Mouse (Mus musculus) thymus, postnatal 0 days (tissue): ENCODE data around the gene Atxn3. TPM values are rescaled to one million over a fixed set of nuclear protein-coding genes. Genes with fewer than 3 reads are reported as not detected.

Experiments used
- DNase-seq: peaks from one replicate; pipeline ENCODE4 v3.0.0-alpha.2; 2015; ENCODE audit warnings: low spot score
- polyA plus RNA-seq: library from polyadenylated mRNA; unstranded; fragments of >200 nt; fragmentation: Nextera tagmentation; extraction: Ambion mirVana; gene quantifications from 2 replicates; pipeline ENCODE4 v1.2.1, GENCODE M21; 2015

Gene Atxn3
- polyA plus RNA-seq, 1 experiment from 2014 or later = 18.5 TPM

DNA sequence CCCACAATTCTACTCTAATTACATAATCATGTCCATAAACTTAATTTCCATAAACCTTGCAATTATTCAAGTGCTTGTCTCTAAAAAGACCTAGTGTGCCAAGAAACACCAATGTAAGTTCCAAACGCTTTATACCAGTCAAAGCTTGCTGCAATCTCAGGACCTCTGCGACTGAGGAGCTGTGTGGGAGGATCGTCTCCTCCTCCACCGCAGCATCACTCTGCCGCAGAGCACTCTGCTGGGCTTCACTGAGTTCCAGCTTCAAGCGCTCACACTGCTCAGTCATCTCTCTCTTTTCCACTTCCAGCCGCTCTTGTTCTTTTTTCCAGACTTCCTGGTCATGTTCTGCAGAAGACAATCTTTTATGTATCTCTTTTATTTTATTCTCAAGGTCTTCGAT, 64.8 kb downstream of the Atxn3 start:
- DNase-seq = no peak

GRCm38 (mm10) chr12:101892832-101893231, 65.2 kb downstream of the Atxn3 start:
- no peak for DNase-seq

DNA sequence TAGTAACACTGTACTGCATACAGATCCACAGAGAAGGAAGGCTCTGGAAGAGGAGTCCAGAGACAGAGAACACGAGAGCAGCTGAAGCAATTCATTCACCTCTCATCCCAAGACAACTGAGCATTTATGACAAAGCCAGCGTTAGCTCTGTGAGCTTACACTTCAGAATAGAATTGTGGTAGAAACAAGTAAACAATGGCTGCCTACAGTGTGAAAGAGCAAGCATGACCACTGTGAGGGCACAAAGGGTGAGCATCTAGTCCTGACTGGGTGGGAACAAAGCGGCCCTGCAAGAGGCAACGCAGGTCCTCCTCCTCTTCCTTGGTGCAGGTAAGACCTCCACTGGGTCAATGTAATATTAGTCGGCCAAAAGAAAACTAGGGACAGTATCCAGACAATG, 67.0 kb downstream of the Atxn3 start:
- no peak for DNase-seq

DNA sequence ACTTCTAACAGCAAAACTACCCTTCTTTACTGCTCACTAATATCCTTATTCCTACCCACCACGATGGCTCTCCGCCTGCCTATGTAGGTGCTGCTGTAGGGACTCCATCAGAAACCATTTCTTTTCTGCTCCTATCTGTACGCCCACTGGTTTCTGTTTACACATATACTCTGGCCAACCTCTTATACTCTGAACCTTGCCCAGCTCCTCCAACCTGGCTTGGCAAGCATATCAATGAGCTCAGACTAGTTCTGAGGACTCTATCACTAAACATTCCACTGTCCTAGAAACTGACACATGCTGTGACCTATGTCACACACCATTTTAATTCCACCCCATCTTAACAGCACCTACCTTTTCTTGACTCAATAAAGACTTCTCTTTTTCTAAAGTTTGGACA, 68.7 kb downstream of the Atxn3 start:
- no peak for DNase-seq

GRCm38 (mm10) chr12:101888312-101888711, 69.7 kb downstream of the Atxn3 start:
- DNase-seq = no peak

DNA sequence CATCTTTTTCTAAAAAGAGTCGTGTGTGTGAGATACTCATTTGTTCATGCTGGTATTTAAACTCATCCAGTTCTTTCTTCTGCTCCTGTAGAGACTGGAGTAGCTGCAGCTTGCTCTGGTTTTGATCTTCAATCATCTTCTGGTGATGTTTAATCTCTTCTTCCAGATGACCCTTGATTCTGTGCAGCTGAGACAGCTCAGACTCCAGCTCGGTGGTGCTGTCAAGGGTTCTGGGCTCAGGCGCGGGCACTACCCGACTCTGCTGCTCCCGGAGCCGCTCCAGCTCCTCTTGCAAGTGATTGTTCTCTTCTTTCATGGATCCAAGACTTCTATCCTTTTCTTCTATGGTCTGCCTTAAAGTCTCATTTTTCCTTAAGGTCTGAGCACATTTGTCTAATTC, 73.1 kb downstream of the Atxn3 start:
- no peak for DNase-seq

DNA sequence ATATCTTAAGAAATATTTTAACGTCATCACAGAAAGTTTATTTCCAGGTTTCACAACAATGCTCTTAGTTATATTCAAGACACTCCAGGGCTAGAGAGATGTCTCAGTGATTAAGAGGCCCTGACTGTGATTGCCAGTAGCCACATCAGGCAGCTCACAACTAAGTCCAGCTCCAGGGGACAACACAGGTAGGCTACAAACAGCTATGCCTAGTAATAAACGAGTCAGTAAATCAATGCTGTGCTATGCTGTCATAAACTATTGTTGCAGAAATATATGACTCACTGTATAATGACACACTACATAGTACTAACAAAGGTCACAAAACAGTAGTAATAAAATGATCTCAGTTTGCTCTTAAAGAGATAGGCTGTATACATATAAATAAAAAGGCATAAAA, 81.7 kb downstream of the Atxn3 start:
- DNase-seq = no peak

DNA sequence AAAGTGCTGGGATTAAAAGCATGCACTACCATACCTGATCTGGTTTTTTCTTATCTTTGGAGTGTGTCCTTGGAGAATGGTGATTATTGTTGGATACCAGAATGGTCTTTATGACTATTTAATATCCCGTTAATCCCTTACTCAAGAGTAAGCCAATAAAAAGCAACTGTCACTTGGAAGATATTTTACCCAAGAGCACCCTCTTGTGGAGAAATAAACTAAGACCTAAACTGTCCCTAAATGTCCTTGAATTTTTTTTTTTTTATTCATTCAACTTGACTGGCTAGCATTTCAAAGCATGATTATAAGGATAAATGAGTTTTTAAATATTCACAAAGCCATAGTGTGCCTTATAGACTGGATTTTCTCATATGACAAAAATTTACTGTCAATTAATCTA, 82.9 kb downstream of the Atxn3 start:
- DNase-seq = peak; percentile 45

Other genes with a start within 250 kb of the Atxn3 start
- 0.37 and 0.51 TPM in 2 replicates for gene Tc2n, start 239.7 kb downstream of the Atxn3 start, polyA plus RNA-seq
- 22.5 and 30.4 TPM in 2 replicates for gene Fbln5, start 139.2 kb downstream of the Atxn3 start, polyA plus RNA-seq
- gene Trip11, start 45.0 kb downstream of the Atxn3 start, polyA plus RNA-seq = 28.0 and 35.6 TPM in 2 replicates
- gene Cpsf2, start 17.7 kb upstream of the Atxn3 start, polyA plus RNA-seq = 27.6 and 28.5 TPM in 2 replicates
- gene Slc24a4, start 170.5 kb upstream of the Atxn3 start, polyA plus RNA-seq = 1.1 and 1.6 TPM in 2 replicates